Mouse (Mus musculus): Measurements from ENCODE around the gene Lrrc23. TPM values are rescaled to one million over a fixed set of nuclear protein-coding genes. Genes with fewer than 3 reads are reported as not detected.
A peak's percentile ranks its signal among the peaks of the same experiment; 100 is the strongest.

The Lrrc23 gene
- polyA plus RNA-seq, 1 experiment from 2014 or later, result 0.92 TPM

GRCm38 (mm10) chr6:124743647-124744046, 35.9 kb downstream of the Lrrc23 start:
- Histone ChIP-seq H3K9ac (replicated peaks; ENCODE audit: low read depth, low read length) (no peak overlapping the region), H3K27me3 (ENCODE audit: control insufficient read depth, insufficient read depth, low read length) (no peaks in the 10 kb centered on the region), H3K4me2 (ENCODE audit: low read depth, low read length) (no peak overlapping the region), H3K4me1 (ENCODE audit: control insufficient read depth, insufficient read depth, low read length) (peaks cover 23% of the 10 kb centered on the region), H3K4me3 (ENCODE audit: low read depth, low read length) (no peak overlapping the region), H3K27ac (ENCODE audit: low read depth, low read length) (no peak overlapping the region), H3K36me3 (ENCODE audit: control insufficient read depth, insufficient read depth, low read length) (peaks cover 39% of the 10 kb centered on the region), H3K9me3 (ENCODE audit: control insufficient read depth, low read length) (no peaks in the 10 kb centered on the region)
- WGBS, result 96% methylated on average over 8 of the region's 8 CpGs
- ATAC-seq (ENCODE audit: low read depth), result no peak

- Histone ChIP-seq H3K27me3 (ENCODE audit: control insufficient read depth, insufficient read depth, low read length) (no peaks in the 10 kb centered on the region), H3K4me2 (ENCODE audit: low read depth, low read length) (no peak overlapping the region), H3K27ac (ENCODE audit: low read depth, low read length) (no peak overlapping the region), H3K4me1 (ENCODE audit: control insufficient read depth, insufficient read depth, low read length) (peaks cover 23% of the 10 kb centered on the region), H3K9ac (replicated peaks; ENCODE audit: low read depth, low read length) (no peak overlapping the region), H3K9me3 (ENCODE audit: control insufficient read depth, low read length) (no peaks in the 10 kb centered on the region), H3K36me3 (ENCODE audit: control insufficient read depth, insufficient read depth, low read length) (peaks cover 33% of the 10 kb centered on the region), H3K4me3 (ENCODE audit: low read depth, low read length) (no peak overlapping the region)
- no peak for ATAC-seq (ENCODE audit: low read depth)
- 94% methylated on average over 15 of the region's 15 CpGs for WGBS
Observed at GRCm38 (mm10) chr6:124742839-124743514, 36.5 kb downstream of the Lrrc23 start.

GRCm38 (mm10) chr6:124741842-124742241, 37.7 kb downstream of the Lrrc23 start:
- Histone ChIP-seq H3K4me3 (ENCODE audit: low read depth, low read length) (peak overlapping the region; percentile 61; the same call in 1 of the 2 replicates), H3K27me3 (ENCODE audit: control insufficient read depth, insufficient read depth, low read length) (no peaks in the 10 kb centered on the region)

DNA sequence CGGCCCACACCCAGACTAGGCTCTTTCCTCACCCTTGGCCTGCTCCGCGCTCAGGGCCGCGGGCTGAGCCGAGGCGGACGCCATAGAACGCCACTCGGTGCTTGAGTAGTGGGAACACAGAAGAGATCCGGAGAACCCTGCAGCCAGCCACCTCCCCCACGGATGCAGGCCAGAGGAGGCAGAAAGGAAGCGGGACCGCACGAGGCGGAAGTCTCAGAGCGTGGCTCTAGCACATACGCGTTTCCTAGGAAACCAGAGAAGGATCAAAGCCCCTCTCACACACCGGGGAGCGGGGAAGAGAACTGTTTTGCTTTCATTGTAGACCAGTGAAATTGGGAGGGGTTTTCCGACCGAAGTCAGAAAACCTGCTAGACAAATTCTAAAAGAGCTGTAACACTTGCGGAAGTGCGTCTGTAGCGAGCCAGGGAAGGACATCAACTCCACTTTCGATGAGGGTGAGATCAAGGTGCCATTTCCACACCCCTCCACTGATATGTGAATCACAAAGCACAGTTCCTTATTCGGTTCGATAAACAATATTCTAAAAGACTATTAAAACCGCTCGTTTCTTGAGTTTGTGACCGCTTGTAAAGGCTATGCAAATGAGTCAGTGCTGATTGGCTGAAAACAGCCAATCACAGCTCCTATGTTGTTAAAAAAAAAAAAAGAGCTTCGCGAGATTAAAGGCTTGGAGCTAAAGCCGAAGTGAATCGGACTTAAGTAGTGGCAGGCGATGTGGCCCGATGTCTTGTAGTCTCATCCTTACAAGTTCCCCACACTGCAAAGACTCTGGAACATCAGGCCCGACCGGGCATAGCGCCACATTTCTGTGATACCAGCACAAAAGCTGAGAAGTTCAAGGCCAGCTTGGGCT, 38.4 kb downstream of the Lrrc23 start, which contains the start of gene Grcc10:
TSS of gene Grcc10 (minus strand) at position 487 of the 874 bp plus-strand sequence.
- WGBS, result under 1% methylated on average over 41 of the region's 41 CpGs
- Histone ChIP-seq H3K9me3 (ENCODE audit: control insufficient read depth, low read length) (no peaks in the 10 kb centered on the region), H3K4me2 (ENCODE audit: low read depth, low read length) (peak within 1 kb of the TSS; percentile 83), H3K4me3 (ENCODE audit: low read depth, low read length) (peak within 1 kb of the TSS; percentile 61), H3K9ac (replicated peaks; ENCODE audit: low read depth, low read length) (peak within 1 kb of the TSS; percentile 86), H3K27me3 (ENCODE audit: control insufficient read depth, insufficient read depth, low read length) (no peaks in the 10 kb centered on the region), H3K4me1 (ENCODE audit: control insufficient read depth, insufficient read depth, low read length) (peaks cover 18% of the 10 kb centered on the region), H3K27ac (ENCODE audit: low read depth, low read length) (peak within 1 kb of the TSS; percentile 99), H3K36me3 (ENCODE audit: control insufficient read depth, insufficient read depth, low read length) (peaks cover 21% of the 10 kb centered on the region)
- peak; percentile 80 for ATAC-seq (ENCODE audit: low read depth)

More at GRCm38 (mm10) chr6:124741842-124742241, 37.7 kb downstream of the Lrrc23 start:
- H3K9me3 ChIP-seq (ENCODE audit: control insufficient read depth, low read length), result no peaks in the 10 kb centered on the region
- WGBS, result 60% methylated on average over 3 of the region's 3 CpGs
- no peak for ATAC-seq (ENCODE audit: low read depth)
- H3K27ac ChIP-seq (ENCODE audit: low read depth, low read length), result peak overlapping the region; percentile 99
- H3K4me1 ChIP-seq (ENCODE audit: control insufficient read depth, insufficient read depth, low read length), result peaks cover 23% of the 10 kb centered on the region
- no peak overlapping the region; the same call in 1 of the 2 replicates for H3K9ac ChIP-seq (replicated peaks; ENCODE audit: low read depth, low read length)
- peaks cover 23% of the 10 kb centered on the region for H3K36me3 ChIP-seq (ENCODE audit: control insufficient read depth, insufficient read depth, low read length)
- peak overlapping the region; percentile 83 for H3K4me2 ChIP-seq (ENCODE audit: low read depth, low read length)

- no peaks in the 10 kb centered on the region for H3K27me3 ChIP-seq (ENCODE audit: control insufficient read depth, insufficient read depth, low read length)
- peak overlapping the region; percentile 99 for H3K27ac ChIP-seq (ENCODE audit: low read depth, low read length)
- H3K9me3 ChIP-seq (ENCODE audit: control insufficient read depth, low read length), result no peaks in the 10 kb centered on the region
- peak overlapping the region; percentile 83 for H3K4me2 ChIP-seq (ENCODE audit: low read depth, low read length)
- peak; percentile 28 for ATAC-seq (ENCODE audit: low read depth)
- peaks cover 17% of the 10 kb centered on the region; the same call in 1 of the 2 replicates for H3K4me1 ChIP-seq (ENCODE audit: control insufficient read depth, insufficient read depth, low read length)
- peak overlapping the region; percentile 86 for H3K9ac ChIP-seq (replicated peaks; ENCODE audit: low read depth, low read length)
- peak overlapping the region; percentile 61 for H3K4me3 ChIP-seq (ENCODE audit: low read depth, low read length)
- peaks cover 21% of the 10 kb centered on the region for H3K36me3 ChIP-seq (ENCODE audit: control insufficient read depth, insufficient read depth, low read length)
- WGBS, result 0% methylated on average over 29 of the region's 29 CpGs
Observed at GRCm38 (mm10) chr6:124740211-124740887, 39.2 kb downstream of the Lrrc23 start.

GRCm38 (mm10) chr6:124739231-124739796, 40.2 kb downstream of the Lrrc23 start:
- Histone ChIP-seq H3K27me3 (ENCODE audit: control insufficient read depth, insufficient read depth, low read length) (no peaks in the 10 kb centered on the region), H3K4me1 (ENCODE audit: control insufficient read depth, insufficient read depth, low read length) (peaks cover 17% of the 10 kb centered on the region; the same call in 1 of the 2 replicates), H3K36me3 (ENCODE audit: control insufficient read depth, insufficient read depth, low read length) (peaks cover 15% of the 10 kb centered on the region), H3K9ac (replicated peaks; ENCODE audit: low read depth, low read length) (no peak overlapping the region; the same call in 1 of the 2 replicates), H3K4me3 (ENCODE audit: low read depth, low read length) (0 out of 2 replicates have a peak overlapping the region, but pooled peaks have one; percentile 61), H3K27ac (ENCODE audit: low read depth, low read length) (no peak overlapping the region), H3K4me2 (ENCODE audit: low read depth, low read length) (no peak overlapping the region), H3K9me3 (ENCODE audit: control insufficient read depth, low read length) (no peaks in the 10 kb centered on the region)
- 78% methylated on average over 10 of the region's 10 CpGs for WGBS
- no peak for ATAC-seq (ENCODE audit: low read depth)

DNA sequence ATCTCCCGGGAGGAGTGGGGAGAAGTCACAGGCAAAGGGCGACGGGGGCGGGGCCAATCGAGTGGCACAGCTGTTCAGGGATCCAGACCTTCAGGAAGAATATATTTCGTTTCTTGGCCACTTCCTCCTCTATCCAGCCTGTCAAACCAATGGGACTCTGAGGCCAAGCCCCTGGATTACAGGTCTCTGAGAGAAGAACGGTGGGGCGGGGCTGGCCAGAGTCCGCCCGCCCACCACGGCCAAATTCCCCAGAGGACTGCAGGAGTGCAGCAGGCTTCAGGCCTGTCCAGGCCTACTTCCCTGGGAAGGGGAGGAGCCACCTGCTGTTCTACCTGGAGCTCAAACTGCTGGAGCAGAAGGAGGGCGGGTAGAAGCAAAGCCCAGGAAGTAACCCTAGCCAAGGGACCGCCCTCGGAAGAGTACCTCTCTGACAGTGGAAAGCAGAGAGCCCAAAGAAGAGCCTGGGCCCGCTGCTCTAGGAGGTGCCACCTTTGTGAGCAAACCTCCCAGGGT, 41.0 kb downstream of the Lrrc23 start, which contains the start of gene Ptpn6:
TSS of gene Ptpn6 (minus strand) at position 204 of the 513 bp plus-strand sequence.
- Histone ChIP-seq H3K4me3 (ENCODE audit: low read depth, low read length) (no peak within 1 kb of the TSS), H3K27me3 (ENCODE audit: control insufficient read depth, insufficient read depth, low read length) (no peaks in the 10 kb centered on the region), H3K27ac (ENCODE audit: low read depth, low read length) (no peak within 1 kb of the TSS), H3K4me1 (ENCODE audit: control insufficient read depth, insufficient read depth, low read length) (peaks cover 17% of the 10 kb centered on the region; the same call in 1 of the 2 replicates), H3K9ac (replicated peaks; ENCODE audit: low read depth, low read length) (no peak within 1 kb of the TSS; the same call in 1 of the 2 replicates), H3K9me3 (ENCODE audit: control insufficient read depth, low read length) (no peaks in the 10 kb centered on the region), H3K36me3 (ENCODE audit: control insufficient read depth, insufficient read depth, low read length) (peaks cover 12% of the 10 kb centered on the region), H3K4me2 (ENCODE audit: low read depth, low read length) (no peak within 1 kb of the TSS)
- ATAC-seq (ENCODE audit: low read depth), result no peak
- 19% methylated on average over 15 of the region's 15 CpGs for WGBS

GRCm38 (mm10) chr6:124737040-124737439, 42.5 kb downstream of the Lrrc23 start:
- Histone ChIP-seq H3K9ac (replicated peaks; ENCODE audit: low read depth, low read length) (no peak overlapping the region), H3K9me3 (ENCODE audit: control insufficient read depth, low read length) (no peaks in the 10 kb centered on the region), H3K4me2 (ENCODE audit: low read depth, low read length) (no peak overlapping the region), H3K36me3 (ENCODE audit: control insufficient read depth, insufficient read depth, low read length) (no peaks in the 10 kb centered on the region), H3K4me1 (ENCODE audit: control insufficient read depth, insufficient read depth, low read length) (peaks cover 16% of the 10 kb centered on the region; the same call in 1 of the 2 replicates), H3K4me3 (ENCODE audit: low read depth, low read length) (no peak overlapping the region), H3K27me3 (ENCODE audit: control insufficient read depth, insufficient read depth, low read length) (no peaks in the 10 kb centered on the region), H3K27ac (ENCODE audit: low read depth, low read length) (no peak overlapping the region)
- 92% methylated on average over 11 of the region's 11 CpGs for WGBS
- ATAC-seq (ENCODE audit: low read depth), result no peak

Data from neural tube, embryonic 14.5 days (tissue).